Mouse (Mus musculus): Measurements from ENCODE around the gene Tek. TPM values are rescaled to one million over a fixed set of nuclear protein-coding genes. Genes with fewer than 3 reads are reported as not detected.

Tek gene
- polyA plus RNA-seq, 1 experiment from 2014 or later: 8.0 TPM

DNA sequence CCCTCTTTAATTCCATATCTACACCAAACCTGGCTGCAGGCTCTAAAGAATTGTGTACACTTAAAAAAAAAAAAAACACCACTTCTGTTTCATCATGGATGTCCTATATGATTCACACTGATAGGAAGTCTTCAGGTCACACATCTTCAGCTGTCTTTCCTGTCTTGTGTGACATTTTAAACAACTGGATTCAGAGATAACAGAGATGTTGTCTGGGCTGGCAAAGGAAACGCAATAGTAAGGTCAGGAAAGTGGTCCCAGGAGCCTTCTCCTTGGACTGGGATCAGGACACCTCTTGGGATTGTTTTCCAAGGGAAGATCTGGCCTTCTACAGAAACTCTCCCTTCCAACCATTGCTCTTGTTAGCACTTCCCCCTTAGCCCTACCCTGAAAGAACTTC, 2.7 kb downstream of the Tek start:
- no peak overlapping the region for H3K4me2 ChIP-seq
- no peaks in the 10 kb centered on the region for H3K9me3 ChIP-seq (replicated peaks)
- no peak for ATAC-seq
- H3K27ac ChIP-seq: no peak overlapping the region
- H3K36me3 ChIP-seq: no peaks in the 10 kb centered on the region
- 39% methylated on average over 1 of the region's 1 CpGs for WGBS (ENCODE audit: insufficient replicate concordance)
- no peak overlapping the region for H3K4me3 ChIP-seq
- H3K27me3 ChIP-seq (replicated peaks): no peaks in the 10 kb centered on the region
- no peak overlapping the region for H3K9ac ChIP-seq
- H3K4me1 ChIP-seq: peaks cover 30% of the 10 kb centered on the region

DNA sequence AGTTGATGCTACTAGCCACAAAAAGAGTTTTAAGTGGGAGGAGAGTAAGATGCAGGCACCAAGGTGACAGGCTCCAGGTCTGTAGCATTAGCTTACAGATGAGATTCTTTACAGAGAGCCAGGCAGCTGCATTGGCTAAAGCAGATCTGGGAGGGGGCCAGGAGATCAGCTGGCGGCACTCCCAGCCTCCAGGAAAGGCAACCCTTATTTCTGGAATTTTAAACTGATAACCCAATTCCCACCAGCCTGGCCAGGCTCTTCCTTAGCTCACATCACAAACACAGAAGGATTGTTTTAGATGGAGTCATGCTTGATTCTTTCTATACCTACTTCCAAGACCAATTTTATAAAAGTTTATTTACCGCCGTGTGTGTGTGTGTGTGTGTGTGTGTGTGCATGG, 6.7 kb downstream of the Tek start:
- Histone ChIP-seq H3K9me3 (replicated peaks) (no peaks in the 10 kb centered on the region), H3K27ac (peak overlapping the region; percentile 10; the same call in 1 of the 2 replicates), H3K4me2 (no peak overlapping the region), H3K27me3 (replicated peaks) (no peaks in the 10 kb centered on the region), H3K4me1 (peaks cover 12% of the 10 kb centered on the region), H3K36me3 (no peaks in the 10 kb centered on the region), H3K4me3 (no peak overlapping the region), H3K9ac (no peak overlapping the region)
- no peak for ATAC-seq
- WGBS (ENCODE audit: insufficient replicate concordance): 52% methylated on average over 3 of the region's 3 CpGs

DNA sequence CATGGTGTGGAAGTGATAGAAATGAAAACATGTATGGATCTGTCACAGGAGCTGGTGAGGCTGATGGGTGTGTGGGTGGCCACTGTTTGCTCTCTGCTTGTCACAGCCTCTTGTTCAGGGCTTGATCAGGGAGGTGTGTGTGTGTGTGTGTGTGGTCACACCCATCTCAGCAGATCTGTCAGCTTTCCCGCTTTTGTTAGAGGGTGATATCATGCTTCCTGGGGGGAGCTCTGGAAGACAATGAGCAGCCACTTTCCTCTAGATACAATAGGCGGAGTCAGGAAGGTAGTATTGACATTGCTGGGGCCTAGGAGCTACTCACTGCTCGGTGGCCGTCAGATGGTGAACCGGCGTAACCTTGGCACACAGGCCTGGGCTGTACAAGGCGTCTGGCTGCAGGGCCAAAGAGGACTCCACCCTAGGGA, 7.3 kb downstream of the Tek start:
- peaks cover 12% of the 10 kb centered on the region for H3K4me1 ChIP-seq
- H3K27ac ChIP-seq: peak overlapping the region; percentile 10; the same call in 1 of the 2 replicates
- 18% methylated on average over 7 of the region's 7 CpGs for WGBS (ENCODE audit: insufficient replicate concordance)
- no peak overlapping the region for H3K9ac ChIP-seq
- H3K9me3 ChIP-seq (replicated peaks): no peaks in the 10 kb centered on the region
- H3K4me3 ChIP-seq: no peak overlapping the region
- H3K27me3 ChIP-seq (replicated peaks): no peaks in the 10 kb centered on the region
- H3K36me3 ChIP-seq: no peaks in the 10 kb centered on the region
- H3K4me2 ChIP-seq: no peak overlapping the region
- ATAC-seq: peak; percentile 59

DNA sequence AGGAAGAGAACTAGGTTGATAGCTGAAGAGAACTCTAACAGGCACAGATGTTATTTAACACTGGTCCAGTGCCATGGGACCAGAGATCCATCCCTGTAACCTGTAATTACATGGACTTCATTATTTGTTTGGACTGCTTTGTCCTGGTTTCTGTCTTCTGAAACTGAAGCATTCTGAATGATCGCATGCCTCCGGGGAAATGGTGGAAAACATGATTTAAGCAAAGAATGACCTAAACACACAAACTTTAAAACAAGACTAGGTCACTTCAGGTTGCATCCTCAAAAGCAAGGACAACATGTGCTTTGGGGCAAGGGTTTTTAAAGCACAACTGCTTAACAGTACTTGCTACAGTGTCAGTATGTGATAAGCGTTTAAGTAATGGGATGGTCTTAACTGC, 8.2 kb downstream of the Tek start:
- H3K36me3 ChIP-seq: no peaks in the 10 kb centered on the region
- H3K9ac ChIP-seq: no peak overlapping the region
- no peaks in the 10 kb centered on the region for H3K9me3 ChIP-seq (replicated peaks)
- no peak overlapping the region for H3K4me3 ChIP-seq
- whole genome bisulfite sequencing (ENCODE audit: insufficient replicate concordance): 74% methylated on average over 3 of the region's 3 CpGs
- peaks cover 12% of the 10 kb centered on the region for H3K4me1 ChIP-seq
- ATAC-seq: no peak
- H3K4me2 ChIP-seq: no peak overlapping the region
- H3K27ac ChIP-seq: no peak overlapping the region
- H3K27me3 ChIP-seq (replicated peaks): no peaks in the 10 kb centered on the region

DNA sequence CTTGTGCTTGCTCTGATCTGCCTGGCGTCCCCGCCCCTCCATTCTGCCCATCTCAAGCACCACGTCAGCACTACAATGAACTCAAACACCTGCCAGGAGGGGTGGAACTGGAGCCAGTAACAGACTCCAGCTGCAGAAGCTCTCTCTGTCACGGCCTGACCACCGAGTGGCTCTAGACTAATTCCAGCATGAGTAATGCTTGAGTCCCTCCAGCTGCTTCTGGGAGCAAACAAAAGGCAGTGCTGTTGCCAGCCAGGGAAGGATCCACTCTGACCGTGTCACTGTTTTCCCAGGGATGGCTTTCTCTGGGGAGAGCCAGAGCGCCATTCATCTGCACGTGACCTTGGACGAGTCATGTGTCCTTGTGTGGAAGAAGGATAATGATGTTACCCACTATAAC, 13.4 kb downstream of the Tek start:
- Histone ChIP-seq H3K9me3 (replicated peaks) (no peaks in the 10 kb centered on the region), H3K36me3 (no peaks in the 10 kb centered on the region), H3K27me3 (replicated peaks) (no peaks in the 10 kb centered on the region), H3K4me2 (no peak overlapping the region), H3K9ac (no peak overlapping the region), H3K4me3 (no peak overlapping the region), H3K4me1 (no peaks in the 10 kb centered on the region), H3K27ac (no peak overlapping the region)
- no peak for ATAC-seq
- WGBS (ENCODE audit: insufficient replicate concordance): 61% methylated on average over 9 of the region's 9 CpGs

DNA sequence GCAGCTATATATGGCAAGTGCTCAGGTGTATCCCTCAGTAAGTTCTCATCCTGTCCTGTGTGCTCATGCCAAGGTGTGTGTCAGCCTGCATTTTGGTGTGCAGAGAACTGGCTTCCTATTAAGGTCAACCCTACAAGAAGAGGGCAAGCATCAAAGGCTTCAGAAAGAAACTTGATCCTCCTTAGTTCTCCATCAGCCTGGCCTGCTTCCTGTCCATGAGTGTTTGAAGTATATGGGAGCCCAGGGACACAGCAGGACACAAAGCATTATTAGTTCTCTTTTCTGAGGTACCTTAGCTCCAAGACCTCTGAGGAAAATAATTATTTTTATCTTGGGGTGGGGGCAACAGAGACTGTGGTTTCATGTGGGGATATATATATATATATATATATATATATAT, 26.1 kb downstream of the Tek start:
- H3K27ac ChIP-seq: no peak overlapping the region
- no peak for ATAC-seq
- no peaks in the 10 kb centered on the region for H3K4me1 ChIP-seq
- no peaks in the 10 kb centered on the region for H3K27me3 ChIP-seq (replicated peaks)
- no peak overlapping the region for H3K4me3 ChIP-seq
- H3K9ac ChIP-seq: no peak overlapping the region
- no peak overlapping the region for H3K4me2 ChIP-seq
- no peaks in the 10 kb centered on the region for H3K9me3 ChIP-seq (replicated peaks)
- H3K36me3 ChIP-seq: no peaks in the 10 kb centered on the region

DNA sequence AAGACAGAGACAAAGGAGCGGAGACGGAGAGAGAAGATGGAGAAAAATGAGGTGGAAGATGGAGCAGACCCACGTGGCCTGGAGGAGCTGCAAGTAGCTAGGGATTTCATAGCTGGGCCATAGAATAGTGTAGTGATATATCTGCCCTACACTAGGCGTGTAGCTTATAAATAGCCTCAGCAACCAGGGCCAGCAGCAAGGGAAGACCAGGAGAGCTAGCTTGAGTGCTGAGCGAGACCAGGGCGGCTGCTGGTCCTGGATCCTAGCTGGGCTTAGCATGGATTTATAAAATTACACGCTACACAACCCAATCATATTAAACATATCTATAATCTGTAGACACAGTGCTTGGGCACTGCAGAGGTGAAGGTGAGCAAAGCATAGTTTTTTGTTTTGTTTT, 27.1 kb downstream of the Tek start:
- H3K4me1 ChIP-seq: no peaks in the 10 kb centered on the region
- H3K27me3 ChIP-seq (replicated peaks): no peaks in the 10 kb centered on the region
- H3K4me2 ChIP-seq: no peak overlapping the region
- H3K9me3 ChIP-seq (replicated peaks): no peaks in the 10 kb centered on the region
- H3K9ac ChIP-seq: no peak overlapping the region
- H3K4me3 ChIP-seq: no peak overlapping the region
- no peak overlapping the region for H3K27ac ChIP-seq
- H3K36me3 ChIP-seq: no peaks in the 10 kb centered on the region
- 67% methylated on average over 7 of the region's 7 CpGs for WGBS (ENCODE audit: insufficient replicate concordance)
- ATAC-seq: no peak

DNA sequence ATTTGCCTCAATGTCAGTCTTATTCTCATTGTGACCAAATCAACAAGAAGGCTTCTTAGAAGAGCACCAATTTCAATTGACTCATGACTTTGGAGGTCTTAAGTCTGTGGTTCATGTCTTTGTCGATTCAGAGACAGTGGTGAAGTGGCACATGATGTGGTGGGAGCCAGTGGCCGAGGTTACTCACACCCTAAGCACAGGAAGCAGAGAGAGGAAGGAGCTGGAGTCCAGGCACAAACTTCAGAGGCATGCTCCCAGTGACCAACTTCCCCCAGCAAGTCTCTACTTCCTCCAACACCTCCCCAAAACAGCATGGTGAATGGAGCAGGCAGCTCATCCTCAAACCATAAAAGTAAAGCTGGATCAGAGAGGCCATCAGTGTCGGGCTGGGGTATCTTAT, 29.5 kb downstream of the Tek start:
- H3K4me1 ChIP-seq: no peaks in the 10 kb centered on the region
- no peaks in the 10 kb centered on the region for H3K36me3 ChIP-seq
- no peaks in the 10 kb centered on the region for H3K9me3 ChIP-seq (replicated peaks)
- H3K4me3 ChIP-seq: no peak overlapping the region
- H3K27me3 ChIP-seq (replicated peaks): no peaks in the 10 kb centered on the region
- H3K27ac ChIP-seq: no peak overlapping the region
- ATAC-seq: no peak
- 39% methylated on average over 3 of the region's 3 CpGs for WGBS (ENCODE audit: insufficient replicate concordance)
- H3K4me2 ChIP-seq: no peak overlapping the region
- H3K9ac ChIP-seq: no peak overlapping the region

DNA sequence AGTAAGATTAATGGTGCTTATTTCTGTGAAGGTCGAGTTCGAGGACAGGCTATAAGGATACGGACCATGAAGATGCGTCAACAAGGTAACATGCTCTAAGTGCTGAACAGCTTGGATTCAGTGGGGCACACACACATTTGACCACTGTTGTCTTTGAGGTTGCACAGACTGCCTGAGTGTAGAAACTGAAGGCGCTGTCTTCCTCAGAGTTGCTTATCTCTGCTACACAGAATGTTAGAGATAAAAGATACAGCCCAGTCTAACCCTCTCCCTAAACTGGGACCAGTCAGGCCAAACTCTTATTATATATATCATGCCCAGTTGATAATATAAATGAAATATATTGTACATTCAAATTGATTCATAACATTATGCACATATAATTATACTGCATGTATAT, 42.0 kb downstream of the Tek start:
- Histone ChIP-seq H3K9me3 (replicated peaks) (no peaks in the 10 kb centered on the region), H3K27ac (no peak overlapping the region), H3K36me3 (no peaks in the 10 kb centered on the region), H3K4me3 (no peak overlapping the region), H3K27me3 (replicated peaks) (no peaks in the 10 kb centered on the region), H3K4me2 (no peak overlapping the region), H3K4me1 (peaks cover 5% of the 10 kb centered on the region), H3K9ac (no peak overlapping the region)
- peak; percentile 76 for ATAC-seq
- 56% methylated on average over 5 of the region's 5 CpGs for WGBS (ENCODE audit: insufficient replicate concordance)

DNA sequence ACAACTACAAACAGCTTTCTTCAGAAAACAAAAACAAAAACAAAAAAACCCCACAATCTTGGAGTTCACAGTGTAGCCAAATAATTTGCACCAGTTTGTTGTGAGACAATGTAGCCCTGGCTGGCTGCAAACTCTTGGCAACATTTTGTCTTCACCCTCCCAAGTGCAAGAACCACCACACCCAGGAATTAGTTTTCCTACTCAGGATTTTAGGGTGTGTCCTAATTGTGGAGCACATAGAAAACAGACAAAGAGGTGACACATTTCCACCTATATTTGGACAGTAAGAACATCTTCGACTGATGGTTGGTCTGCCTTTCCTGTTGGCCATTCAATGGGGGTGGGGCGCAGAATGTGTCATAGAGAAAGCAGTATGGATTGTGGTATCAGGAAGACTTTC, 46.8 kb downstream of the Tek start:
- Histone ChIP-seq H3K4me1 (peaks cover 2% of the 10 kb centered on the region), H3K27me3 (replicated peaks) (no peaks in the 10 kb centered on the region), H3K4me2 (no peak overlapping the region), H3K36me3 (no peaks in the 10 kb centered on the region), H3K4me3 (no peak overlapping the region), H3K9ac (no peak overlapping the region), H3K9me3 (replicated peaks) (no peaks in the 10 kb centered on the region), H3K27ac (no peak overlapping the region)
- 75% methylated on average over 2 of the region's 2 CpGs for WGBS (ENCODE audit: insufficient replicate concordance)
- ATAC-seq: no peak

DNA sequence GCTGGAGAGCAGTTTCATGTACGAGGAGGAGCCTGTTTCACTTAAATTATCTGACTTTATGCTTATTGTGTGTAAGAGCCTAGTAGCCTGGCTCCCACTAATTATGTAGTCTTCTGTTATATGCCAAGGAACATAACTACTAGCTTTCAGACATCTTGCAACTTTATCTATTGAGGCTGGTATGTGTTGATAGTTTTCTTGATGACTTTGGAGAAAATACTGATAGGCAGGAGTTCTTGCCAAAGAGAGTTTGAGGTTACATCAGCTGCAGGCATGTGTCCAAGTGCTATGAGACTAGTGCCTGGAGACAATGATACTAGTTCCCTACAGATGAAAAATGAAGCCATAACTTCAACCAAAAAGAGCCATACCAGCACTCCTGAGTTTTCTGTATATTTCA, 64.1 kb downstream of the Tek start:
- ATAC-seq: no peak
- no peak overlapping the region for H3K4me2 ChIP-seq
- H3K9ac ChIP-seq: no peak overlapping the region
- no peak overlapping the region for H3K4me3 ChIP-seq
- no peaks in the 10 kb centered on the region for H3K4me1 ChIP-seq
- no peaks in the 10 kb centered on the region for H3K27me3 ChIP-seq (replicated peaks)
- no peaks in the 10 kb centered on the region for H3K36me3 ChIP-seq
- H3K9me3 ChIP-seq (replicated peaks): no peaks in the 10 kb centered on the region
- H3K27ac ChIP-seq: no peak overlapping the region
- 35% methylated on average over 1 of the region's 1 CpGs for WGBS (ENCODE audit: insufficient replicate concordance)

DNA sequence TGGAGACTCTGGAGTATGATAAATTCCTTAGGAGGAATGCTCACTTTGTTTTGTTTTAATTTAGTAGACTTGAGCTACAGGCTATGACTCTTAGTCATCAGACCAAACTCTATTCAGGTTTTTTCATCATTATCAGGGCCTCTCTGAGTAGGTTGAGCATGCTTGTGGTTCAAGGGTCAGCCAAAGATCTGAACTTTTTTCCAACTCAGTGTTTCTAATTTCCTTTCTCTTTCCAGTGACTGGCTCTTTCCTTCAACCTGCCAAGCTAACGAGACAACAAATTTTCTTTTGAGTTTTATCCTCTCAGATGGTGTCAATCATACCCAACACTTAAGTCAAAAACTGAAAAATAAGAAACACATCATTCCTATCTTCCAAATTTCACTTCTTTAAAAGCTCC, 71.5 kb downstream of the Tek start:
- Histone ChIP-seq H3K4me1 (no peaks in the 10 kb centered on the region), H3K9me3 (replicated peaks) (no peaks in the 10 kb centered on the region), H3K4me2 (no peak overlapping the region), H3K27me3 (replicated peaks) (no peaks in the 10 kb centered on the region), H3K27ac (no peak overlapping the region), H3K36me3 (0 out of 2 replicates have a peak, but pooled peaks cover 2% of the 10 kb centered on the region), H3K4me3 (no peak overlapping the region), H3K9ac (no peak overlapping the region)
- no peak for ATAC-seq
- WGBS (ENCODE audit: insufficient replicate concordance): 65% methylated on average over 1 of the region's 1 CpGs

DNA sequence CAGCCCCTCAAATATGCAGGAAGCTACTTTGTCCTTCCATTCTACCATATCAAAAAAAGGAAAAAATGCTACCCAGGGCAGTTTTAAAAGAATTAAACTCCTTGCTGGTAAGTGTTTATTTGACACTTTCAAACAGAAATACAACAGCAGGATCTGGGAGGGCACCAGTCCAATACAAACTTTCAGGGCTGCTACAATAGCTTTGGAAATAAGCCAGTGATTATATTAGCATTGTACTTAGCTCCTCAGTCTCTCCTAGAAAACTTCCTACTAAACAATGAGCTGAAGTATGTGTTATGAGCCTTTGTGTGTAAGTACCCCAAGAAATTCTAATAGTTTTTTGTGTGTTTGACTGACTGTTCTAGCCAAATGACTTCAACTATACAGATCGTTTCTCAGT, 87.8 kb downstream of the Tek start:
- ATAC-seq: no peak
- WGBS (ENCODE audit: insufficient replicate concordance): 70% methylated on average over 1 of the region's 1 CpGs
- H3K4me2 ChIP-seq: no peak overlapping the region
- H3K9me3 ChIP-seq (replicated peaks): no peaks in the 10 kb centered on the region
- H3K36me3 ChIP-seq: no peaks in the 10 kb centered on the region
- no peak overlapping the region for H3K27ac ChIP-seq
- H3K4me1 ChIP-seq: no peaks in the 10 kb centered on the region
- no peak overlapping the region for H3K9ac ChIP-seq
- no peaks in the 10 kb centered on the region for H3K27me3 ChIP-seq (replicated peaks)
- H3K4me3 ChIP-seq: no peak overlapping the region

Measured in liver, embryonic 12.5 days (tissue).